Mouse (Mus musculus) liver, embryonic 11.5 days (tissue): Measurements from ENCODE around the gene Mcm3ap. TPM values are rescaled to one million over a fixed set of nuclear protein-coding genes. Genes with fewer than 3 reads are reported as not detected.

Experiments
- ATAC-seq: fragments of 200-750 bp; cut with Nextera tagmentation; replicated peaks from 2 replicates; pipeline ENCODE4 v1.8.0; 2017; ENCODE audit warnings: moderate number of reproducible peaks, mild to moderate bottlenecking, moderate TSS enrichment, moderate library complexity; ENCODE audit not compliant: low FRiP score
- DNase-seq: peaks from one replicate; pipeline ENCODE4 v3.0.0-alpha.2; 2017; ENCODE audit warnings: low spot score
- H3K27ac ChIP-seq: fragments of 300-500 bp; sonication (generic); 2 replicates; pipeline ENCODE4 v1.5.1; 2014; ENCODE audit warnings: mild to moderate bottlenecking, low read depth, low read length, control low read depth
- H3K27me3 ChIP-seq: fragments of 300-500 bp; sonication (generic); replicated peaks from 2 replicates; pipeline ENCODE4 v1.6.1; 2014; ENCODE audit warnings: low read length, mixed read lengths; ENCODE audit not compliant: control insufficient read depth, insufficient read depth
- H3K36me3 ChIP-seq: fragments of 300-500 bp; sonication (generic); 2 replicates; pipeline ENCODE4 v1.6.1; 2014; ENCODE audit warnings: mild to moderate bottlenecking, low read length, moderate library complexity, mixed read lengths; ENCODE audit not compliant: control insufficient read depth, insufficient read depth
- H3K4me1 ChIP-seq: fragments of 300-500 bp; sonication (generic); replicated peaks from 2 replicates; pipeline ENCODE4 v1.6.1; 2014; ENCODE audit warnings: low read length, mixed read lengths; ENCODE audit not compliant: control insufficient read depth, insufficient read depth
- H3K4me2 ChIP-seq: fragments of 300-500 bp; sonication (generic); 2 replicates; pipeline ENCODE4 v1.6.1; 2014; ENCODE audit warnings: mild to moderate bottlenecking, control low read depth, moderate library complexity
- H3K4me3 ChIP-seq: fragments of 300-500 bp; sonication (generic); 2 replicates; pipeline ENCODE4 v1.5.1; 2014; ENCODE audit warnings: low read depth, low read length, control low read depth
- H3K9ac ChIP-seq: fragments of 300-500 bp; sonication (generic); 2 replicates; pipeline ENCODE4 v1.6.1; 2014; ENCODE audit warnings: low read depth, low read length, control low read depth
- H3K9me3 ChIP-seq: fragments of 300-500 bp; sonication (generic); 2 replicates; pipeline ENCODE4 v1.6.1; 2016; ENCODE audit warnings: low read length, inconsistent platforms, mixed read lengths; ENCODE audit not compliant: control insufficient read depth
- WGBS: fragments of 180-500 bp; shearing (Covaris S2); extraction: QIAGEN DNeasy Blood & Tissue Kit; methylation state at CpG from one replicate; pipeline ENCODE4 v1.1.7; 2014; 5-methylcytosine and 5-hydroxymethylcytosine counted together
- polyA plus RNA-seq: library from polyadenylated mRNA; unstranded; fragments of >200 nt; fragmentation: Nextera tagmentation; extraction: Ambion mirVana; gene quantifications from 2 replicates; pipeline ENCODE4 v1.2.1, GENCODE M21; 2014

Mcm3ap gene
- polyA plus RNA-seq, 1 experiment from 2014 or later, result 57.8 TPM

- peak; percentile 86 for ATAC-seq
- WGBS, result 49% methylated on average over 5 of the region's 5 CpGs
Measured at GRCm38 (mm10) chr10:76512965-76513583, 44.3 kb downstream of the Mcm3ap start.

GRCm38 (mm10) chr10:76530922-76531321 lies 62.2 kb downstream of the Mcm3ap start:
- Histone ChIP-seq H3K27me3 (no peaks in the 10 kb centered on the region), H3K4me1 (peaks cover 4% of the 10 kb centered on the region), H3K36me3 (peaks cover 18% of the 10 kb centered on the region), H3K9me3 (no peaks in the 10 kb centered on the region), H3K4me3 (peak overlapping the region; percentile 75), H3K9ac (no peak overlapping the region; the same call in 1 of the 2 replicates), H3K4me2 (peak overlapping the region; percentile 79), H3K27ac (no peak overlapping the region)
- 1% methylated on average over 11 of the region's 11 CpGs for WGBS
- ATAC-seq (peak; percentile 32), DNase-seq (no peak)

More at GRCm38 (mm10) chr10:76512965-76513583, 44.3 kb downstream of the Mcm3ap start:
- Histone ChIP-seq H3K36me3 (peaks cover 26% of the 10 kb centered on the region), H3K4me3 (no peak overlapping the region), H3K4me1 (no peaks in the 10 kb centered on the region), H3K9me3 (0 out of 2 replicates have a peak, but pooled peaks cover 2% of the 10 kb centered on the region), H3K27ac (no peak overlapping the region), H3K9ac (no peak overlapping the region), H3K4me2 (no peak overlapping the region), H3K27me3 (no peaks in the 10 kb centered on the region)
- DNase-seq, result peak; percentile 79

GRCm38 (mm10) chr10:76531375-76531774 lies 62.6 kb downstream of the Mcm3ap start, which contains the start of gene Lss:
Gene Lss (plus strand): TSS chr10:76531588.
- ATAC-seq (peak; percentile 99), DNase-seq (peak; percentile 95)
- H3K4me1 ChIP-seq, result peaks cover 4% of the 10 kb centered on the region
- H3K27ac ChIP-seq, result peak within 1 kb of the TSS; percentile 66
- H3K36me3 ChIP-seq, result peaks cover 23% of the 10 kb centered on the region
- H3K4me2 ChIP-seq, result peak within 1 kb of the TSS; percentile 79
- H3K9me3 ChIP-seq, result no peaks in the 10 kb centered on the region
- under 1% methylated on average over 30 of the region's 37 CpGs for WGBS
- no peaks in the 10 kb centered on the region for H3K27me3 ChIP-seq
- H3K4me3 ChIP-seq, result peak within 1 kb of the TSS; percentile 75
- H3K9ac ChIP-seq, result peak within 1 kb of the TSS; percentile 64

- WGBS, result 2% methylated on average over 14 of the region's 14 CpGs
- Histone ChIP-seq H3K9me3 (no peaks in the 10 kb centered on the region), H3K27ac (peak overlapping the region; percentile 66), H3K4me3 (peak overlapping the region; percentile 75), H3K27me3 (no peaks in the 10 kb centered on the region), H3K9ac (peak overlapping the region; percentile 64), H3K4me2 (peak overlapping the region; percentile 79), H3K36me3 (peaks cover 25% of the 10 kb centered on the region), H3K4me1 (peaks cover 4% of the 10 kb centered on the region)
- DNase-seq (no peak), ATAC-seq (peak; percentile 8; the same call in 1 of the 2 replicates)
Measured at GRCm38 (mm10) chr10:76531828-76532227, 63.1 kb downstream of the Mcm3ap start.

- ATAC-seq (no peak), DNase-seq (no peak)
- Histone ChIP-seq H3K4me1 (peaks cover 4% of the 10 kb centered on the region), H3K27ac (no peak overlapping the region), H3K9me3 (no peaks in the 10 kb centered on the region), H3K36me3 (peaks cover 36% of the 10 kb centered on the region), H3K27me3 (no peaks in the 10 kb centered on the region), H3K4me2 (no peak overlapping the region), H3K4me3 (no peak overlapping the region), H3K9ac (no peak overlapping the region)
- 95% methylated on average over 7 of the region's 7 CpGs for WGBS
Measured at GRCm38 (mm10) chr10:76535526-76535925, 66.8 kb downstream of the Mcm3ap start.

- no peaks in the 10 kb centered on the region for H3K9me3 ChIP-seq
- peaks cover 44% of the 10 kb centered on the region for H3K36me3 ChIP-seq
- no peaks in the 10 kb centered on the region for H3K4me1 ChIP-seq
- no peak overlapping the region for H3K27ac ChIP-seq
- ATAC-seq (no peak), DNase-seq (no peak)
- 86% methylated on average over 9 of the region's 9 CpGs for WGBS
- H3K4me2 ChIP-seq, result no peak overlapping the region
- H3K9ac ChIP-seq, result no peak overlapping the region
- H3K4me3 ChIP-seq, result no peak overlapping the region
- no peaks in the 10 kb centered on the region for H3K27me3 ChIP-seq
Measured at GRCm38 (mm10) chr10:76537619-76538018, 68.9 kb downstream of the Mcm3ap start.

GRCm38 (mm10) chr10:76541336-76542085 lies 72.8 kb downstream of the Mcm3ap start:
- H3K4me2 ChIP-seq, result no peak overlapping the region
- ATAC-seq (0 out of 2 replicates have a peak, but pooled peaks have one; percentile 12), DNase-seq (no peak)
- H3K9ac ChIP-seq, result no peak overlapping the region
- H3K9me3 ChIP-seq, result no peaks in the 10 kb centered on the region
- peaks cover 27% of the 10 kb centered on the region for H3K36me3 ChIP-seq
- H3K27ac ChIP-seq, result no peak overlapping the region
- 78% methylated on average over 11 of the region's 11 CpGs for WGBS
- H3K4me1 ChIP-seq, result no peaks in the 10 kb centered on the region
- no peak overlapping the region for H3K4me3 ChIP-seq
- no peaks in the 10 kb centered on the region for H3K27me3 ChIP-seq

GRCm38 (mm10) chr10:76542636-76543375 lies 74.1 kb downstream of the Mcm3ap start:
- H3K9ac ChIP-seq, result no peak overlapping the region
- H3K4me3 ChIP-seq, result no peak overlapping the region
- 52% methylated on average over 10 of the region's 10 CpGs for WGBS
- H3K27ac ChIP-seq, result no peak overlapping the region
- no peaks in the 10 kb centered on the region for H3K27me3 ChIP-seq
- DNase-seq (no peak), ATAC-seq (no peak)
- no peaks in the 10 kb centered on the region for H3K4me1 ChIP-seq
- no peak overlapping the region for H3K4me2 ChIP-seq
- peaks cover 29% of the 10 kb centered on the region for H3K36me3 ChIP-seq
- no peaks in the 10 kb centered on the region for H3K9me3 ChIP-seq
